Mouse (Mus musculus) adrenal gland, postnatal 14 days (tissue): Measurements from ENCODE around the gene Gm7792. TPM values are rescaled to one million over a fixed set of nuclear protein-coding genes. Genes with fewer than 3 reads are reported as not detected.
"Not testable (repeated sequence)": the region's sequence is repeated elsewhere in the genome, so short reads cannot be mapped to it uniquely, and the experiment has no call there.

ENCODE experiments used
- DNase-seq: peaks from one replicate; pipeline ENCODE4 v3.0.0; 2021; ENCODE audit warnings: mixed read lengths
- long read RNA-seq, 2 experiments: library from polyadenylated mRNA; stranded (forward); transcript quantifications; one replicate each; pipeline ENCODE4 v2.0.0; 2021
- total RNA-seq: library from RNA; stranded (reverse); gene quantifications from 2 replicates; pipeline ENCODE4 v1.2.3, GENCODE M21; 2021

Gene Gm7792
- not detected in 2 replicates for total RNA-seq
- long read RNA-seq, experiment 1: 0 reads
- long read RNA-seq, experiment 2: 0 reads

DNA sequence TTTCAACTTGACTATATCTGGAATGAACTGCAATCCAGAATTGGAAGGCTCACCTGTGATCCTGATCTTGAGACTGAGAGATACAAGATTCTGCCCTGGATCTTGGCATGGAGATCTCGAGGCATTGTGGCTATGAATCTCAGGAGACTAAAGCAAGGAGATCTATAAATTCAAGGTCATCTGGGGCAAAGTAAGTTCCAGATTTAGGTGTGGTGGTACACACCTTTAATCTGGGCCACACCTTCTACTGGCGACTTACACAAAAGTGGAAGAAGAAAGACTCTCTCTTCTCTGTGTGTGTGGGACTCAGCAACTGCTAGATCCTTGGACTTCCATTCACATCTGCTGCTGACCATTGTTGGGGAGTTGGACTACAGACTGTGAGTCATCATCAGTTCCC lies at the start of gene Gm7792:
TSS of gene Gm7792 (plus strand) at position 301 of the 400 bp plus-strand sequence.
- DNase-seq: not testable (repeated sequence)

Other genes starting within 250 kb of the Gm7792 start
- gene C87414, start 172.2 kb upstream of the Gm7792 start, total RNA-seq: not detected in 2 replicates
- gene Gm16429, start 85.3 kb downstream of the Gm7792 start, total RNA-seq: not detected in 2 replicates
- gene BC061212, start 226.8 kb downstream of the Gm7792 start, total RNA-seq: not detected in 2 replicates
- not detected in 2 replicates for gene Gm6351, start 232.6 kb downstream of the Gm7792 start, total RNA-seq